Mouse (Mus musculus): ENCODE data around the gene Usp6nl. TPM values are rescaled to one million over a fixed set of nuclear protein-coding genes. Genes with fewer than 3 reads are reported as not detected.

Gene Usp6nl
- total and polyA plus RNA-seq, 3 experiments = 8.9 to 67.1 (median 24.8) TPM

DNA sequence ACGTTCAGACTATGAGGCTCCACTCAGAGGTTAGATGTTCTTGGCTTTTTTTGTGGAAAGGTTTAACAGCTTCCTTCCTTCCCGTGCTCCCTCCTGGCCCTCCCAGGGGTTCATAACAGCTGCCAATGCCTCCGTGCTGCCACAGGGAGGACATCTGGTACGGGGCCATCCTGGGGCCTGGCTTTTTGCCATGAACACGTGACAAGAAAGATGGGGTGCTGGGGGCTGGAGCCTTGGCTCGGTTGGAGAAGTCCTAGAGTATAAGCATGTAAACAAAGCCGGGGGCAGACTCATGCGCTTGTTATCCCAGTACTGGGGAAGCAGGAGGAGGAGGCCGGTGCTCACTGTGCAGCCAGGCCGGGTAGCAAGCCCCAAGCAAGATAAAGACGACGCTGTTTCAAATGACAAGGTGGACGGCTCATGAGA is 156.5 kb downstream of the Usp6nl start:
- no peak for TF ChIP-seq ELF1 (IDR thresholded peaks at IDR 0.05; ENCODE audit: low read depth, low read length)
- TF ChIP-seq TAL1 (IDR thresholded peaks at IDR 0.05; ENCODE audit: low read length) = no peak
- TF ChIP-seq MAZ (IDR thresholded peaks at IDR 0.05; ENCODE audit: low read depth, low read length) = no peak
- no peak for TF ChIP-seq RAD21 (IDR thresholded peaks at IDR 0.05; ENCODE audit: low read depth, low read length)
- TF ChIP-seq MAFK (IDR thresholded peaks at IDR 0.05; ENCODE audit: borderline replicate concordance, low read depth, low read length) = no peak
- no peak for TF ChIP-seq MXI1 (IDR thresholded peaks at IDR 0.05; ENCODE audit: low read depth, low read length)
- 0 out of 4 replicates have a peak, but pooled peaks of 1 of the 2 experiments have one; percentile 21 for TF ChIP-seq USF2 (IDR thresholded peaks at IDR 0.05; ENCODE audit: borderline replicate concordance in 1 of 2, insufficient read depth in 1 of 2, low read depth in 1 of 2, low read length in 2 of 2)
- TF ChIP-seq SIN3A (IDR thresholded peaks at IDR 0.05; ENCODE audit: low read length) = no peak
- TF ChIP-seq USF1 (IDR thresholded peaks at IDR 0.05; ENCODE audit: low read depth, low read length) = peak; percentile 76
- peak; percentile 18; the same call in 1 of the 2 replicates for TF ChIP-seq BHLHE40 (IDR thresholded peaks at IDR 0.05; ENCODE audit: borderline replicate concordance, low read depth, low read length)
- TF ChIP-seq EP300 (IDR thresholded peaks at IDR 0.05; ENCODE audit: low read depth in 1 of 2, low read length in 2 of 2) = no peak
- TF ChIP-seq JUND (IDR thresholded peaks at IDR 0.05; ENCODE audit: low read depth, low read length) = no peak
- no peak for TF ChIP-seq GABPA (IDR thresholded peaks at IDR 0.05; ENCODE audit: low read depth, low read length)
- TF ChIP-seq POLR2AphosphoS2 (IDR thresholded peaks at IDR 0.05; ENCODE audit: low read length) = no peak
- no peak for TF ChIP-seq MYB (IDR thresholded peaks at IDR 0.05; ENCODE audit: low read depth, low read length)
- no peak for TF ChIP-seq GATA1 (IDR thresholded peaks at IDR 0.05; ENCODE audit: low read depth, low read length)
- no peak for TF ChIP-seq TBP (IDR thresholded peaks at IDR 0.05; ENCODE audit: low read depth, low read length)
- no peak for TF ChIP-seq ZC3H11A (IDR thresholded peaks at IDR 0.05; ENCODE audit: low read depth, low read length)
- no peak for TF ChIP-seq ZKSCAN1 (IDR thresholded peaks at IDR 0.05; ENCODE audit: low read depth, low read length)
- no peak for TF ChIP-seq ZMIZ1 (IDR thresholded peaks at IDR 0.05; ENCODE audit: low read depth, low read length)
- TF ChIP-seq ZNF384 (IDR thresholded peaks at IDR 0.05; ENCODE audit: low read depth, low read length) = no peak
- Histone ChIP-seq H3K9ac (ENCODE audit: control insufficient read depth, low read depth, low read length, poor library complexity, severe bottlenecking) (no peak overlapping the region), H3K36me3 (ENCODE audit: control insufficient read depth in 1 of 2, insufficient read depth in 2 of 2, low read length in 2 of 2) (no peaks in the 10 kb centered on the region), H3K27me3 (ENCODE audit: control insufficient read depth in 1 of 2, insufficient read depth in 2 of 2, low read length in 2 of 2) (no peaks in the 10 kb centered on the region), H3K4me3 (ENCODE audit: control insufficient read depth in 1 of 2, insufficient read depth in 1 of 2, low read depth in 2 of 2, low read length in 2 of 2) (peak overlapping the region; percentile 0 to 35; a peak in 2 of 4 replicates), H3K9me3 (replicated peaks; ENCODE audit: insufficient read depth, low read length) (no peaks in the 10 kb centered on the region), H3K79me2 (ENCODE audit: control insufficient read depth, insufficient read depth, low read length, poor library complexity) (no peaks in the 10 kb centered on the region), H3K4me1 (ENCODE audit: control insufficient read depth in 1 of 2, insufficient read depth in 2 of 2, low read length in 2 of 2) (peaks cover 0 to 4% of the 10 kb centered on the region in 2 experiments; a peak in 1 of 4 replicates), H3K27ac (ENCODE audit: control insufficient read depth, low read depth, low read length) (no peak overlapping the region)
- peak; percentile 45 for DNase-seq (ENCODE audit: low read depth, low spot score)

DNA sequence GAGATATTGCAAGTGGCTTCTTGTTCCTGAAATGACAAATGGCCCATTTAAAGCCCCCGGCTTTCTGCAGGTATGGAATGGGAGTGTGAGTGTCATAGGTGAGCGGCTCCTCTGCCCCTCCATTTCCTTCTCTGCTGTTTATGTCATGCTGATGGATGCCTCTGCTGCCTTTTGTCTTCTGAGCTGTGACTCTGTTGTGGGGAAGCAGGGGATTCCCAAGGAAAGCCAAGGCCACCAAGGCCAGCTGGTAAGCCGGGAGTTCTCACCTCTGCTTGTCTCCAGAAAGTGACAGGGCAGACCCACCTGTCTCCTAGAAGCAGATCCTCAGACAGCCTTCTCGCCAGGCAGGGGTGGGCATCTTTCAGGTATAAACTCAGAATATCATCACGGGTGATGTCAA is 157.2 kb downstream of the Usp6nl start:
- TF ChIP-seq TCF12 (IDR thresholded peaks at IDR 0.05; ENCODE audit: low read depth, low read length) = no peak
- no peak for TF ChIP-seq RCOR1 (IDR thresholded peaks at IDR 0.05; ENCODE audit: low read depth, low read length)
- TF ChIP-seq TAL1 (IDR thresholded peaks at IDR 0.05; ENCODE audit: low read length) = no peak
- TF ChIP-seq BHLHE40 (IDR thresholded peaks at IDR 0.05; ENCODE audit: borderline replicate concordance, low read depth, low read length) = no peak
- no peak for TF ChIP-seq USF1 (IDR thresholded peaks at IDR 0.05; ENCODE audit: low read depth, low read length)
- no peak for TF ChIP-seq MAZ (IDR thresholded peaks at IDR 0.05; ENCODE audit: low read depth, low read length)
- no peak for TF ChIP-seq MAFK (IDR thresholded peaks at IDR 0.05; ENCODE audit: borderline replicate concordance, low read depth, low read length)
- no peak for TF ChIP-seq NRF1 (IDR thresholded peaks at IDR 0.05; ENCODE audit: insufficient read depth, low read depth, low read length, poor library complexity, severe bottlenecking)
- TF ChIP-seq MAX (IDR thresholded peaks at IDR 0.05; ENCODE audit: low read length) = no peak
- no peak for TF ChIP-seq SMC3 (IDR thresholded peaks at IDR 0.05; ENCODE audit: low read depth, low read length)
- no peak for TF ChIP-seq UBTF (IDR thresholded peaks at IDR 0.05; ENCODE audit: borderline replicate concordance, insufficient read depth, low read depth, low read length)
- no peaks in the 10 kb centered on the region for H3K36me3 ChIP-seq (ENCODE audit: control insufficient read depth in 1 of 2, insufficient read depth in 2 of 2, low read length in 2 of 2)
- H3K4me1 ChIP-seq (ENCODE audit: control insufficient read depth in 1 of 2, insufficient read depth in 2 of 2, low read length in 2 of 2) = peaks cover 0 to 3% of the 10 kb centered on the region in 2 experiments; a peak in 1 of 4 replicates
- no peak overlapping the region for H3K27ac ChIP-seq (ENCODE audit: control insufficient read depth, low read depth, low read length)
- H3K9me3 ChIP-seq (replicated peaks; ENCODE audit: insufficient read depth, low read length) = no peaks in the 10 kb centered on the region
- no peak for DNase-seq (ENCODE audit: low read depth, low spot score)
- no peak overlapping the region for H3K4me3 ChIP-seq (ENCODE audit: control insufficient read depth in 1 of 2, insufficient read depth in 1 of 2, low read depth in 2 of 2, low read length in 2 of 2)
- no peaks in the 10 kb centered on the region for H3K27me3 ChIP-seq (ENCODE audit: control insufficient read depth in 1 of 2, insufficient read depth in 2 of 2, low read length in 2 of 2)
- no peak overlapping the region for H3K9ac ChIP-seq (ENCODE audit: control insufficient read depth, low read depth, low read length, poor library complexity, severe bottlenecking)
- H3K79me2 ChIP-seq (ENCODE audit: control insufficient read depth, insufficient read depth, low read length, poor library complexity) = no peaks in the 10 kb centered on the region
